In the genomic region with DNA sequence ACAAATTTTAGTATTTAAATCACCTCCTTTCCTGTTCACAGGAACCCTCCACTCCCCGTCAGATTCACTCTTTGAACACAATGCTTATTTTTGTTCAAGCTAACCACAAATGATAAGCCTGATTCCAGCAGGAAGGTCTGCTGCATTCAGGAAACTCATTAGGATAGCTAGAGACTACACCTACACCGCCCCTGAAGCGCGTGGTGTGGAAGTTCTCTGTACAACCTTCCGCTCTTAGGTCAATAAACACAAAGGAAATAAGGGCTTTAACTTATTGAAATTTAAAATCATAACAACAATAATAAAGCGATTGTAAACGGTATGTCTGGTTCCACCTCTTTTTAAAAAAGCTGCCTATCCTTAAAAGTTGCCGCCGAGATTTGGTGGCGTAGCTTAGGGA, we compare ENCODE assay signal across 12 mouse cellular contexts. TPM values are rescaled to one million over a fixed set of nuclear protein-coding genes. Genes with fewer than 3 reads are reported as not detected.
DNase-seq lines count a peak whose midpoint lies in the region; ATAC-seq and TF ChIP-seq lines count a peak whose summit lies in the region.
"Had no signal": no experiment of that assay in that cellular context is flagged by ENCODE, and none has a peak within 500 bp of the region (broad histone marks: within the 10 kb centered on the region; RNA-seq: fewer than 3 reads in every experiment).

No protein-coding gene starts in this region.

- peak overlapping the region; percentile 84 for H3K9ac ChIP-seq in hindbrain, embryonic 13.5 days
- H3K9ac ChIP-seq in neural tube, embryonic 15.5 days (replicated peaks), result peak overlapping the region; percentile 91
- H3K9ac ChIP-seq: liver, embryonic 13.5 days had no signal

- H3K4me3 ChIP-seq in left cerebral cortex, adult 2 months, result peak overlapping the region; percentile 85
- peak overlapping the region; percentile 68 for H3K4me3 ChIP-seq in hindbrain, embryonic 13.5 days
- peak overlapping the region; percentile 71 for H3K4me3 ChIP-seq in neural tube, embryonic 15.5 days (replicated peaks)
- H3K4me3 ChIP-seq: liver, embryonic 13.5 days had no signal

- peak overlapping the region; percentile 73 for H3K4me2 ChIP-seq in hindbrain, embryonic 13.5 days
- peak overlapping the region; percentile 67 for H3K4me2 ChIP-seq in neural tube, embryonic 15.5 days
- H3K4me2 ChIP-seq: liver, embryonic 13.5 days had no signal

- intact Hi-C loops in left cerebral cortex, adult 2 months (cut with DNase I), result loop anchor here (5.0 kb wide), 2 partner anchors 56 to 76 kb away; no protein-coding TSS in a partner anchor

- H3K4me1 ChIP-seq in hindbrain, embryonic 13.5 days (replicated peaks), result peaks cover 9% of the 10 kb centered on the region
- peaks cover 3% of the 10 kb centered on the region; the same call in 1 of the 2 replicates for H3K4me1 ChIP-seq in neural tube, embryonic 15.5 days
- H3K4me1 ChIP-seq: liver, embryonic 13.5 days had no signal

- peak; percentile 31 to 37 for DNase-seq in cerebellum, adult 18-20 months
- no peak for DNase-seq in cerebellum, adult 11 months
- DNase-seq in left cerebral cortex, adult 2 months (ENCODE audit: extremely low spot score in 1 of 2, low spot score in 2 of 2), result no peak
- no peak for DNase-seq in left cerebral cortex, adult 9 months (ENCODE audit: low spot score in 2 of 2)
- no peak for DNase-seq in thymus, postnatal 25 days
- no peak for DNase-seq in right cerebral cortex, postnatal 36 days (ENCODE audit: low spot score in 2 of 2)
- DNase-seq: gastrocnemius, postnatal 14 days; liver, embryonic 13.5 days had no signal

- no peaks in the 10 kb centered on the region for H3K27me3 ChIP-seq in hindbrain, embryonic 13.5 days
- no peaks in the 10 kb centered on the region for H3K27me3 ChIP-seq in neural tube, embryonic 15.5 days (replicated peaks)
- H3K27me3 ChIP-seq: Patski had no signal

- H3K36me3 ChIP-seq in hindbrain, embryonic 13.5 days, result no peaks in the 10 kb centered on the region
- no peaks in the 10 kb centered on the region for H3K36me3 ChIP-seq in neural tube, embryonic 15.5 days
- H3K36me3 ChIP-seq: liver, embryonic 13.5 days had no signal

- peak overlapping the region; percentile 99 for H3K27ac ChIP-seq in left cerebral cortex, adult 2 months
- no peak overlapping the region for H3K27ac ChIP-seq in hindbrain, embryonic 13.5 days
- H3K27ac ChIP-seq in neural tube, embryonic 15.5 days (replicated peaks), result peak overlapping the region; percentile 94; the same call in 1 of the 2 replicates
- H3K27ac ChIP-seq: liver, embryonic 13.5 days had no signal

- H3K9me3 ChIP-seq in hindbrain, embryonic 13.5 days, result no peaks in the 10 kb centered on the region
- H3K9me3 ChIP-seq in neural tube, embryonic 15.5 days (replicated peaks), result no peaks in the 10 kb centered on the region
- H3K9me3 ChIP-seq: liver, embryonic 13.5 days had no signal

- no peak for TF ChIP-seq CTCF in left cerebral cortex, adult 2 months (IDR thresholded peaks at IDR 0.05)

- WGBS in hindbrain, embryonic 13.5 days, result 22% methylated on average over 10 of the region's 10 CpGs
- 17% methylated on average over 10 of the region's 10 CpGs for WGBS in neural tube, embryonic 15.5 days

- ATAC-seq in hindbrain, embryonic 13.5 days (ENCODE audit: low FRiP score), result no peak
- no peak for ATAC-seq in neural tube, embryonic 15.5 days (ENCODE audit: low FRiP score)
- ATAC-seq: Patski had no signal

RNA-seq across cellular contexts. Expression of a gene that starts 1.6 kb away (rescaled TPM):
- 10 to 100 TPM; 74.0 to 87.0 TPM for total RNA-seq in left cerebral cortex, adult 2 months (2021)
- polyA plus RNA-seq in hindbrain, embryonic 13.5 days (2015; fragmentation: Nextera tagmentation; extraction: Ambion mirVana), result 9.8 and 10.9 TPM in 2 replicates
- polyA plus RNA-seq in neural tube, embryonic 15.5 days (2015; fragmentation: Nextera tagmentation; extraction: Ambion mirVana), result 17.7 and 19.2 TPM in 2 replicates
- polyA plus RNA-seq: liver, embryonic 13.5 days; small intestine, adult 2 months had no signal

Comparison
In these comparisons a context has a peak if more than half of its experiments do, and no peak if none do; other contexts are left out.
1. DNase-seq: peak in cerebellum, adult 18-20 months (2 of 2); none in cerebellum, adult 11 months (single experiment), left cerebral cortex, adult 2 months (0 of 2), left cerebral cortex, adult 9 months (0 of 2), thymus, postnatal 25 days (single experiment) and right cerebral cortex, postnatal 36 days (0 of 2).
2. Peak in every context shown above with its lines, with median percentiles within 50 percentile points of each other: H3K4me3 ChIP-seq.